Mouse (Mus musculus) lung, adult 2 months (tissue): ENCODE results near the gene Traf3ip2.

Experiments
- CTCF ChIP-seq: fragments of 200-500 bp; IDR thresholded peaks from 2 replicates; pipeline ENCODE4 v1.5.1; 2011; ENCODE audit warnings: mild to moderate bottlenecking, low read length, control low read depth; ENCODE audit not compliant: insufficient read depth
- POLR2A ChIP-seq: fragments of 200-500 bp; IDR thresholded peaks from 2 replicates; pipeline ENCODE4 v1.6.1; 2011; ENCODE audit warnings: low read depth, mild to moderate bottlenecking, control low read depth, low read length, borderline replicate concordance; ENCODE audit errors: extremely low read depth

GRCm38 (mm10) chr10:39686811-39687210 lies 74.1 kb downstream of the Traf3ip2 start:
- TF ChIP-seq CTCF (no peak), POLR2A (no peak)
